Mouse (Mus musculus) ZHBTc4 (cell line): ENCODE measurements around the gene Tmem30c.

Experiments used
- DNase-seq: peaks from one replicate; pipeline ENCODE4 v3.0.0-alpha.2; 2011; ENCODE audit warnings: low read depth, low spot score

Gene Tmem30c

DNA sequence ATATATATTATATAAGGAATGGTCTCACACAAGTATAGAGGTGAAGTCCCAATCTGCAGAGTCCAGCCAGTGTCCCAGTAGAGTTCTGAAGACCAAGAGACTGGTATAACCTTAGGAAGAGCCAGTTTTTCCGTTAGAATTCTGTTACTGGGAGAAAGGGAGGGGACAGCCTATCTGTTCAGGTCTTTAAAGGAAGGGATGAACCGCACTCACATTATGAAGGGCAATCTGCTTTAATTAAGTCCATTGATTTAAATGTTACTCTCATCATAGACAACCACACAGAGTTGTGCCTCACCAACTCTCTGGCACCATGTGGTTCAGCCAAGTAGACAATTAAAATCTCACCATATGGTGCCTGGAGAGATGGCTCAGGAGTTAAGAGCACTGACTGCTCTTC is at the start of gene Tmem30c:
Gene Tmem30c (minus strand): TSS at position 101 of the 400 bp plus-strand sequence.
- DNase-seq = no peak

DNA sequence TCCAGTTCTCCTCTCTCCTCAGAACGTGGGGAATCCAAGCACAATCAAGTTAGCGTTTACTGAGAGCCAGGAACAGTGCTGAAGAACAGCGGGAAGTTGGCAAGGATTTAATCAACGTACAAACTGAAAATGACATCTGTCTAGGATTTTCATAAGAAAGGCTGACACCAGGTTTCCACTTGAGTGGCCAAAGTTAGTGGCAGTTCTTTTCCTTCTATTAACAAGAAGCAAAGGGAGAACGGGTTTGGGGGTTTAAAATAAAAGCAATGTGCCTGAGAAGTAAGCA is 47.9 kb upstream of the Tmem30c start:
- DNase-seq = no peak

DNA sequence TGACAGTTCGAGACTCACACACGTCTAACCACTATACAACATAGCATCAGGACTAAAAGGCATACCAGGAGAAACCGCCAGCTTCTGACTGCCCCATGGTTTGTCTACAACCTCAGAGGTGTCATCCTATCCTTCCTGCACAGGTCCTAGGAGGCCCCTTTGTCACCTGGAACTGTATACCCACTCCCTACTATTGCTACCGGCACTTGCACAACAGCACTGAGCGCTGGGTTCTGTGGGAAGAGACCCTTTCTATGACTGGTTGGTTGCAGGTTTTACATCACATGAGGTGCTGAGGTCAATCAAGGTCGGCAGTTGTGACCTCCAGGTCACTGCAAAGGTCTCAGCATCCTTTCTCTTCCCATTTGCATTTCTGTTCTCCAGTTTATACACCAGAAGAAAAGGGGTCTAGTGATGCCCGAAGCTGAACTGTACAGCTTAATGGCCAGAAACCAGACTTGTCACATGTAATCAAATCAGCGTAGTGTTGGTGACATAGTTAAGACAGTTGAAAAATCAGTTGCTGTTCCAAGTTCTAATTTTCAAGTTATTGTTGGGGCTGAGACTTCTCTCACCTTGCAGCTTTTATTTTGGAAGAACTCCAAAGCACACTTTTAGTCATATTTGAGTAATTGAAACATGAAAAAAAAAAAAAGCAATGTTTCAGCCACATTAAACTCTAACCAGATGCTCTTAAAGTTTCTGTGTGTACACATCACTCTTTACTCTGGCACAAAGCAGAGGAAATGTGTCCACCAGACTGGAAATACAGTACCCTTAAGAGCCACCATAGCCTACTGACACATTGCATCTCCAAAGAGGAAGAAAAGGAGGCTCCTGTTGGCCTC is 47.3 kb upstream of the Tmem30c start:
- DNase-seq = no peak

DNA sequence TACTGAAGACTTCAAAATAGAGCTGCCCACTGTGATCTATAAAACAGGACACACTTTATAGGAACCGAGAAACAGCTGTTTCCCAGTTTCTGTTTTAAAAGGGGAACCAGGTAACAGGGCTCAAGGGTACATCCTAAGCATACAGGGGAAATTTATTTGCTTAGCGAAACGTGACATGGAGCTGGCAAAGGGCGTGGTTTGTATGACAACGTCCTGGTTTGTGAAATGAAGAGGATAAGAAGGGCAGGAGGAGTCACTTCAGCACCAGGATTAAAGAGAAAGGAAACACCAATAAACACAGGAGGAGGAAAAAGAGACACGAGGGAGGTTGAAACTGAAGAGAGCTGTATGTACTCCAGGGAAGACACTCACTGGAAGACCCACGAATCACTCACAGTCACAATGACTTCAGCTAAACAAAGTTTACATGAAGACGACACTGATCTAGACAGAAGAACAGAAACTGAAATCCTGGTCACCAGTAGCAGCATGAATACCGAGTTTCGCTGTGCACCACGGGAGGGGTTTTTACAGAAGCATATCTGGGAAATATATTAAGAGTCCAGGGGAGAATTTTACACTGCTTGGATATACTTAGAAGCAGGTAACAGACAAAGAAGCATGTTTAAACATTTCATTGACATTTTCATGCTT is 44.2 kb upstream of the Tmem30c start:
- DNase-seq = no peak

DNA sequence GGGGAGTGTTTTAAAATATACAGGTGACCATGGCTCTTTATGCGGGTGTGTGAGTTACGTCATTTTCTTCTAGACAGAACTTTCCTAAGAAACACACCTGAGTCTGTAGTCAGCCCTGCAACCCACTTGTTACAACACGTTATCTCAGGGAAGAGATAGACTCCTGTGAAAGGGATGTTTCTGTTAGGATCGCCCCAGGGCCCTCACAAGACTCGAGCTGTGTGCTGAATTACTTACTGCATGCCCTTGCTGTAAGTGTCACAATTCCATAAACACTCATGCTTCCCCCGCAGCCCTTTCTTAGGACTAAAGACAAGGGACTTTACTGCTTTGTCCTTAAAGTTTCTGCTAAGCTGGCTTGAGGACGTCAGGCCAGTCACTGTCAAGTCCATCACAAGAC is 39.6 kb upstream of the Tmem30c start:
- no peak for DNase-seq

DNA sequence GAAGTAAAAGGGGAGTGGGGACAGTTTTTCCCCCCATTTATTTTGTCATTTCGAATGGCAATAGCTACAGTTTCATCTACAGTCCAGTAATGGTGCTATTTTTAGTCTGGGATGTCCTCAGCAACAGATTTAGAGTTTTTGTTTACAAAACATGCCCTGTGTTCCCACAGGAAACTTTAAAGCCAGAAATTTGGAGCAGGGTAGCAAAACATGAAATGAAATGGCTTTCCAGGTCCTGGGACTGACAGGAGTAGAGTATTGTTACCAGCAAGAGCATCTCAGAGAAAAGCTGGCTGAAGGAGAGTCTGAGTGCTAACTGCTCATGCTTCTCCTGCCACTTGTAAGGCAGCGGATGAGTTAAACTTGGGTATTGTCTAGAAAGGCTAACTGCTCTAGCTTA is 37.4 kb upstream of the Tmem30c start:
- DNase-seq = no peak

DNA sequence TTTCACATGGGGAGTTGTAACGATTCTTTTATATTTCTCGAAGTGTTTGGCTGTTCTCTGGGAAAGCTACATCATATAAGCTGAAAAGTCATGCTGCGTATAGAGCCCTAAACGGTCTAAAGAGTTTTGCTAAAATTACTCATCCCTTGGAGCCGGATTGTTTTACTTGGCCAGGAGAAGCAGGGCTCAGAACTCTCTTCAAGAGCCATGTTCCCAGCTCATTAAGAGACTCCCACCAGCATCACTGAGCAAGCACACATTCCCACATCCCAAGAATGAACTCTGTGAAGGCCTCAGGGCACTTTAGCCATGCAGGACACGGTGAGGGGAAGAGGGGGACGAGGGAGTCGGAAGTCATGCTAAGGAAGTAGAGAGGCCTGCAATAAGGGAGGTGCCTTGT is 36.4 kb upstream of the Tmem30c start:
- no peak for DNase-seq

DNA sequence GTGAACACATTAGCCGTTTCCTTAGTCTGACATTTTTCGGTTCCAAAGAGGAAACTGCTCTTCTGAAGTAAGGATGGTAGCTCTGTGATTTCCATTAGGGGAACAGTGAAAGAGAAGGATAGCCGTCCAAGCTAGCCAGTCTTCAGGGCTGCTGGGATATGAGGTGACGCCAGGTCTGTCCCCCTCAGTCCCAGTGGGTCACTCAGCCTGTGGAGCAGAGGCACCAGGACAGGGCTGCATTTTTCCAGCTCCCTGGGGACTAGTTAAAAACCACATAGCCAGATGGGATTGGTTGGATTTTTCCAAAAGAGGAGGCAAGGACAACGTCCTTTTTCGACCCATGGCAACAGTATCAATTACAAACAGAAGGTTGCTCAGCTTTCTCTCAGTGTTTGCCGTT is 34.3 kb upstream of the Tmem30c start:
- no peak for DNase-seq

DNA sequence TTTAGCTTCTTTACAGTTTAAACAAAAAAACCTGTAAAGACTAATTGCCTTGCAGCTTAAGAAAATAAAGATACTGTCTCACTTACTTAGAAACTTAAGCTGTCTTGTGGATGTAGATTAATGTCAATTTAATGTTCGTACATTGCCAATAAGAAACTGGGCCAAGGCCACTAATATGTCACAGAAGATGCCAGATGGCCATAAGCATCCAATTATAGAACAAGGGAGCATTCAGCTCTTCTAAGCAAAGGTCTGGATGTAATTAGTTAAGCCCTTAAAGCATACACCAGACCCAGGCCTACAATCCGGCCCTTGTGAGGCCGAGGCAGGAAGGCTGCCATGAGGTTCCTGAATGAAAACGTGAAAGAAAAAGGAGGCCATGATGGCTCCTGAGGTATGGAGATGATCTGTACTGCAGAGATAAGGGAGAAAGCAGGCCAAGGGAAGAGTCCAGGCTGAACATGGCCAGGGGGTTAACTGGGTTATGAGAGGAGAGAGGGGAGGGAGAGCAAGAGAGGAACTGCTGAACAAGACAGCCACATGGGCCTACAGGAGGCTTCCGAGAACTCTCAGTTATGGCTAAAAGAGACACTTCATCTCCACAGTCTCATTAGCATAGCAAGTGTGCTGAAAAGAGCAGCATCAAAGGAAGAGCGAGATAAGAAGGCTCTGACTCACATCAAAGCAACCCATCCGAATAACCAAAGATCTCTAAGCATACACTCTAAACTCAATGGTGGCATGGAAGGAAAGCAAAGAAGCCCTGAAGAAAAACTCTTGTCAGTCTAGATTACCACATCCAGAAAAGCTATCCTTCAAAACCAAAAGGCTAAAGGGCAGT is 26.8 kb upstream of the Tmem30c start:
- no peak for DNase-seq

DNA sequence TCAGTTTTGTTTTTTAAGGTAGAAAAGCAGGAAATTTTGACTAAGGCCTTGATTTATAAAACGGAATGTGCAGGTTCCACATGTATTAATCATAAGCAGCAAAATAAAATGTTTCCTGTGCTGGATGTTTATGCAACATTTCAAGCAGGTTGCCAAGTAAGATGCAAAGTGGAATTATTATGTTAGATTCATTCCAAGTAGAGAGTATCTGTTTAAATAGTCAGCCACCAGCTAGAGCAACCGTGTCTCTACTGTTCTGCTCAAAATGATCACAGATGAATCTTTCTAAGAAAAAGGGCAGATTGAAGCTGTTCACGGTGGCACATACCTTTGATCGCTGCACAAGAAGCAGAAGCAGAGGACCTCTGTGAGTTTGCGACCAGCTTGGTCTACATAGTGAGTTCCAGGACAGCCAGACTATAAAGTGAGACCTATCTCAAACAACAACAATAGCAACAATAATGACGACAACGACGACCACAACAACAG is 26.0 kb upstream of the Tmem30c start:
- no peak for DNase-seq

DNA sequence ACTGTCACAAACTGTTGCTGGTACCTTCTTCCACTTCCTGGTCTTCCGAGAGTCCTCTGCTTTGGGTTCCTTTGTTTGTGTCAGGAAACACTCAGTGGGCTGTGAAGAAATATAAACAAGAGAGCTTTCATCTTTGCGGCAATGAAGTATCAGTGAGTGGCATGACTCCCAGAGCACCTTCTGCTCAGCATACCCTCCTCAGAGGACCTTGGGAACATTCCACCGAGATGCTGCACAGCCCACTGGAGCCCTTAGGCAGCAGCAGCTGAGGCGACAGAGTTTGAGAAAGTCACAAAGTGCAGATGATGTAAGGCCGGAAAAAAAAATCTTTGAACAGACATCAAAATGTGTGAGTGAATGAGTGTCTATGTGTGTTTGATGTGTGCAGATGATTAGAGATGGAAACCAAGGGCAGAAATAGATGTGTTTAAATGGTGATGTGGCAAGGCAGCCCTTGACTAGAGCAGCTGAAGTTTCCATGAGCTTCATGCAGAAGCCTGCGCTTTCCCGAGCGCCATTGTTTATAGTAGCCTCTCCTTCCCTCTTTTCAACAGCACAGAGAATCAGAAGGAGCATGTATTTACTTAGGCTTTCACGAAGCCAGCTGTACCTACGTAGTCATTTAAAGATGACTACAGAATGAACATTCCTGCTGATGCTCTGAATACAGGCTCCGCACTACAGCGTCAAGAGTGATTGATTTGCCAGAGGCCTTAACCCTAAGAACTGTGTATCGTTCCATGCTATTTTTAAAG is 25.4 kb upstream of the Tmem30c start:
- no peak for DNase-seq

DNA sequence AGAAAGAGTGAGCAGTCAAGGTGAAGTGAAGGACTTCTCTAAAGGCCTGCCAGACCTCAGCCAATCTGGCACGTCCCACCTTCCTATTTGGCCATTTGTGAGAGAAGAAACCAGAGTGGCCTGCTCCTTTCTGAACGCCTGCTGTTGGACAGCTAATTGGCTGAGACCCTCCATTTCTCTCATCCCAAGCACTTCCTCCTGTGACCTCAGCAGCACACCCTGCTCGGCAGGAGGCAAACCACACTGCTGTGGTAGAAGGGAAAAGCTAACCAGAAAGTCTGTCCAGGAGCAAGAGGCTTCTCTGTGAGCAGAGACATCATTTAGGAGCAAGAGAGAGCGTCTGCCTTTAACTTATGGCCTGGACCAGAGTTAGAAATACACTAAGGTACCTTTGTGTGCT is 24.5 kb upstream of the Tmem30c start:
- no peak for DNase-seq

DNA sequence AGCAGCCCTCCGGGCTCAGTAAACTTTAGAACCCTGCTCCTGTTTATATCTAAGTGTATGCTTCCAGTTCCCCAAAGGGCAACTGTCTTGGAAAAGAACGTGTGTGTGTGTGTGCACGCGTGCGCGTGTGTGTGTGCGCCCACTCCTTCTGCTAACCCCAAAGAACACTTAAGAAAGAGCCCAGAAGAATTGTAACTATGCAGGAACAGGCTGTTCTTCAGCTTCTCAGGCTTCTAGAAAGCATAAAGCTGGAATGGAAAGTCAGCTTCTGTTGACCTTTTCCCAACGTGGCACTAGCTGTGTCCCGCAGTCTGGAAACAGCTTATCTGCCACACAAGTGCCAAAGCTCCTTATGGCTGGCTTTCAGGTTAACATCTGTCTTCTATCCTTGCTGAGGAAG is 22.4 kb upstream of the Tmem30c start:
- DNase-seq = no peak

DNA sequence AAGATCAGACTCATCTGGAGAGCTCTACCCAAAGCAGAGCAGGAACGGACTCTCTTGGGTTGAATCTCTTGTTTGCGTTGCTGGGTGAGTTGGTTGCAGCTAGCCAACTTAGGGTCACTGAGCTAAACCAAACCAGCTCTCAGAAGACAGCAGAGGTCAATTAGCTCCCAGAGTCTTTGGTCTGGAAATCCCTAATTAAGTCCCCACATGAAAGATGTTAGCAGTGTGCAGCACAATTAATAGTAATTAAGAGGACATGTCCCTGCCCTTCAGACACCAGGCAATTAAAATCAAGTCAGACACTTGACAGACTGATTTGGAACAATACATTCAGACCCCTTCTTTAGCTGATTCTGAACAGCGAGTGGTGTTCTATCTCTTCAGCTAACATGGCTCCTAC is 21.6 kb upstream of the Tmem30c start:
- no peak for DNase-seq

DNA sequence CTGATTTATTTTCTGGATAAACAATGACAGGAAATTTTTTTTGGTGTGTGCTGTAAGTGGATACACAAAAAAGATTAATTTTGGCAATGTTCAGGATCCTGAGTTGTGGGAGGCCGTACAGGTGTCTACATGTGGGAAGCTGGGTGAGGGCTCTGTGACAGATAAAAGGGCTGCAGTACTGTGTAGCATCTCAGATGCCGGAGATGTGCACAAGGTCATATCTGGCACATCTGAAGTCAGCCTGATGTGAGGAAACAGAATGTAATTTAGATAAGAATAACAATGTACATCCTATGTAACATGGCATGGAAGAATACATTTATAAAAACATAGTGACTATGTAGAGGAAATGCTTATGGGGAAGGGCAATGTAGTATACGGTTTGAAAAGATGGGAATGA is 20.8 kb upstream of the Tmem30c start:
- DNase-seq = no peak

DNA sequence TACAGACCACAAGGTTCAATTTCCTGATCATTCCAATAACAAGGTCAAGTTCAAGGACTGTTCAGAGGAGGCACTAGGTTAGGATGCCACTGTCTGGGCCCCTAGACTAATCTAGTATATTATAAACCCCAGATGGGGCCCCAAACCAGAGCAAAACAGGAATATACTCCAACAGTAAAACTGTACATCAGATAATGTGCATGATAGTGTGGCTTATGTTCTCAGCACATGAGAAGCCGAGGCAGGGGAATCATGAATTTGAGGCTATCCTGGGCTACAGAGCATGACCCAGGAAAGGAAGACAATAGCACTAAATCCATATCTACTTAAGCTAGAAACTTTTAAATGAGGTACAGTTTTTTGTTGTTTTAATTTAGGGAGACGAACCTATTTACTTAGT is 19.5 kb upstream of the Tmem30c start:
- DNase-seq = no peak

DNA sequence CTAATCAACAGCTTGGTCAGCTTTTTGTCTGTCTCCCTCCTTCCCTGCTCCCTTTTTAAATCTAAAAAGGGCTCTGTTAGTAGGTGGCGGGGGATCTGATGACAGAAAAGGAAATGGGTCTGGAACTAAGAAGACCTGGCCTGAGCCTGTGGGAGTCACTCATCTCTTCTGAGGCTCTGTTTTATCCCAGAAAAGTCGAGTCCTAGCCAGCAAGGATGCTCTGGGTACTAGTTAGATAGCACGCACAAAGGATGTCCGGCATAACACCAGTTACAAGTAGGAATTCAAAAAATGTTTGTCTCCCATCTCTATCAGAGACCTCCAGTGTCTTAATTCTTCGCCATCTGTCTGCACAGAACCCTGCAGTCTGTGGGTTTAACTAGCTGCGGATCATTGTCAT is 12.8 kb upstream of the Tmem30c start:
- no peak for DNase-seq

DNA sequence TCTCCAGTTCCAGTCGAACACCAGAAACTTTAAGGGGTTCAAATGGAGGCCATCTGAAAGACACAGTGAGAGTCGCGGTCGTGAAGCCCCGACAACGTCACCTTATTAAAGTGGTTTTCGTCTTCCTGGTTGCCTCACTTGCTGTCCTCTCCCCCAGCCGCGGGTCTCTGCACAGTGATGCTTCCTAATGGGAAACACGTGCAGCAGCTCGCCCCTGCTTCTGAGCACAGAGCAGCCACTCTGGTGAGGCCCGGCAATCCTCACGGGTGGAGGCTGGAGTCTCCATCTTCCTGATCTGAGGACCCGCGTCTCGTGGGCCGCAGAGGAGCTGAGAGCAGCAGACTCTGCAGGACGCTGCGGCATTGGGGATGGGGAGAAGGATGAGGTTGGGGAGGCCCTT is 11.1 kb upstream of the Tmem30c start:
- peak; percentile 25 for DNase-seq

DNA sequence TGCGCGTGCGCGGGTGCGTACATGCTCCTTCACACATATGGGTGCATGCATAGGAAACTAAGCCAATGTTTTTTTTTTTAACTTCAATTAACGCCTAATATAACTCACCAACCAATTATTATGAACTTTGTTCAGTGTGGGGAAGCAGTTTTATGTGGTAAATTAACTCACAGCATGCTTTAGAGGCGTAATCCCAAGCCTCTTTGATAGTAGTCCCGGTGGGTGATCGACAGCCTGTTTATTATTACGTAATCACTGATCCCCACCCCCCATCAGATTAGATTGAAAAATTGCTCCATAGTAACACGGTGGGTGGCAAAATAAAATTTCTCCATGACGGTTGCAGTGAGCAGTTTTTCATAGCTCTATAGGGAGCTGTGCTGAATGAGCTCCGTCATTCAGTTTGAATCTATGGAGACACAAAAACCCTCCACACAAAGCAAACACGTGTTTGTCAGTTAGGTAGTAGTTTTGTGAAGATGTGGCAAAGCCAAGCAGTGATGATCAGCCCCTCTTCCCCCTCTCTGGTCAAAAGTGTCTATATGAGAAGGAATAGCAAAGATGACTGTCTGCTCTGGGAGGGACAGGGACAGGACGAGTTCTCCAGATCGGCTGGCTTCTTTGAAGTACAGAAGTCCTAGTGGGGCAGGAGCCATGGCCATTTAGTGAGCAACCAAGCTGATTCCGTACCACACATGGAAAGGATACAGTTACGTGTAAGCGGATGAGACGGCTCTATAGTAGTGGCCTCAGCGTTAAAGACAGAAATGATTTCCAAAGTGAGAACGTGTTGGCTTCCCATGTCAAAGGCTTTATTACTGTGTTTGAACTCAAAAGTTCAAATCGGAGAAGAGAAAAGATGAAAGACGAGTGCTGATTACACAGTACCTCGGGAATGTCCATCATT is 10.4 kb upstream of the Tmem30c start:
- DNase-seq = no peak

DNA sequence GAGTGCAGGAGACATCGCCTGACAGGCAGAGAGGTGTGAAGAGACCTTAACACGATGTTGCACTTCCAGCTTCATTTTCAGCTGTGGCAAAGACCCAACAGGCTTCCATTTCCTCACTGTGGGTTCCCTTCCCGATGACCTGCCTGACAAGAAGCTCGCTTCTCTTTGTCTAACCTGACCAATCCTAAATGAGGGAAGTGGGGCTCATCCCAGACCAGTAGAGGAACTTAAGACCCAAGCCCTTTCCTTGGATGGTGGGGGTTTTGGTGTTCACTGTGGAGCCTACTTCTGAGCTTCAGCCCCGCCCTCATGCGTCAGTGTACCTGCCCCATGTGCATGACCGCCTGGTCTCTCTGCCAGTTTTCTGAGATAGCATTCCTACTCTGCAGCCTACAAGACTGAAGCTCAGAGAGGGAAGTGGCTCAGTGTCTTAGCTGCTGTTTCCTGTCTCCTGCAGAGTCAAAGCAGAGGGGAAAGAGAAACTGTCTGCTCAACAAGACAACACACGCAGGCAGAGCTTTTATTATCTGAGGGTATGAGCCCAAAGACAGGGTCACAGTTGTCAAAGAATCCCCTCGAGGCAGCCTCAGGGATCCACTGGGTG is 8.9 kb upstream of the Tmem30c start:
- DNase-seq = no peak
